9 mouse cellular contexts compared by ENCODE assay signal in genomic region chr17:27800710-27801648, GRCm38 (mm10). TPM values are rescaled to one million over a fixed set of nuclear protein-coding genes. Genes with fewer than 3 reads are reported as not detected.
DNase-seq lines count a peak whose midpoint lies in the region; ATAC-seq lines count a peak whose summit lies in the region.
"Had no signal": no experiment of that assay in that cellular context is flagged by ENCODE, and none has a peak within 500 bp of the region (broad histone marks: within the 10 kb centered on the region; RNA-seq: fewer than 3 reads in every experiment).

No protein-coding gene starts in this region.

- no peak overlapping the region for H3K4me3 ChIP-seq in kidney, embryonic 16.5 days (ENCODE audit: low read length)
- H3K4me3 ChIP-seq in hindbrain, embryonic 14.5 days (replicated peaks; ENCODE audit: low read length), result no peak overlapping the region
- H3K4me3 ChIP-seq: neural tube, embryonic 13.5 days had no signal

- 69% methylated on average over 9 of the region's 9 CpGs for WGBS in kidney, embryonic 16.5 days
- 83% methylated on average over 9 of the region's 9 CpGs for WGBS in hindbrain, embryonic 14.5 days

- H3K4me1 ChIP-seq in kidney, embryonic 16.5 days (ENCODE audit: insufficient read depth, low read length), result peaks cover 42% of the 10 kb centered on the region
- peaks cover 21% of the 10 kb centered on the region for H3K4me1 ChIP-seq in hindbrain, embryonic 14.5 days (replicated peaks; ENCODE audit: control insufficient read depth, insufficient read depth, low read length)

- peak overlapping the region; percentile 81 for H3K27ac ChIP-seq in kidney, embryonic 16.5 days (ENCODE audit: low read length)
- H3K27ac ChIP-seq in hindbrain, embryonic 14.5 days, result peak overlapping the region; percentile 26; the same call in 1 of the 2 replicates

- H3K9ac ChIP-seq in kidney, embryonic 16.5 days (replicated peaks; ENCODE audit: low read length), result no peak overlapping the region
- no peak overlapping the region for H3K9ac ChIP-seq in hindbrain, embryonic 14.5 days

- no peaks in the 10 kb centered on the region for H3K36me3 ChIP-seq in kidney, embryonic 16.5 days (ENCODE audit: insufficient read depth, low read length)
- no peaks in the 10 kb centered on the region for H3K36me3 ChIP-seq in hindbrain, embryonic 14.5 days (replicated peaks; ENCODE audit: control insufficient read depth, insufficient read depth)
- H3K36me3 ChIP-seq: neural tube, embryonic 13.5 days had no signal

- DNase-seq in kidney, postnatal 4 days, result no peak
- DNase-seq in R1 (ENCODE audit: low read depth, low spot score), result peak; percentile 82
- DNase-seq in hindbrain, embryonic 14.5 days (ENCODE audit: low spot score), result no peak
- no peak for DNase-seq in adrenal gland, adult 8-10 months
- no peak for DNase-seq in spleen, adult 18-20 months
- no peak for DNase-seq in right cerebral cortex, postnatal 36 days (ENCODE audit: low spot score in 2 of 2)

- H3K4me2 ChIP-seq in kidney, embryonic 16.5 days (replicated peaks; ENCODE audit: low read depth, low read length), result no peak overlapping the region
- no peak overlapping the region for H3K4me2 ChIP-seq in hindbrain, embryonic 14.5 days (replicated peaks)
- H3K4me2 ChIP-seq: neural tube, embryonic 13.5 days had no signal

- H3K27me3 ChIP-seq in kidney, embryonic 16.5 days (ENCODE audit: insufficient read depth, low read length), result no peaks in the 10 kb centered on the region
- H3K27me3 ChIP-seq in hindbrain, embryonic 14.5 days (ENCODE audit: control insufficient read depth, insufficient read depth, low read length), result no peaks in the 10 kb centered on the region
- H3K27me3 ChIP-seq: neural tube, embryonic 13.5 days had no signal

- ATAC-seq in kidney, embryonic 16.5 days (ENCODE audit: low FRiP score, low TSS enrichment), result no peak
- no peak for ATAC-seq in hindbrain, embryonic 14.5 days (ENCODE audit: low FRiP score)
- peak; percentile 30 for ATAC-seq in megakaryocyte progenitor cell, adult 5-6 weeks (replicated peaks; ENCODE audit: poor library complexity)

- H3K9me3 ChIP-seq in kidney, embryonic 16.5 days (ENCODE audit: low read length), result no peaks in the 10 kb centered on the region
- H3K9me3 ChIP-seq in hindbrain, embryonic 14.5 days (ENCODE audit: control insufficient read depth, low read length), result no peaks in the 10 kb centered on the region
- H3K9me3 ChIP-seq: neural tube, embryonic 13.5 days had no signal

RNA-seq across cellular contexts. Expression of gene D17Wsu92e, which starts 19.5 kb away (rescaled TPM):
- polyA plus RNA-seq in kidney, embryonic 16.5 days (2015; fragmentation: Nextera tagmentation; extraction: Ambion mirVana), result 18.8 and 19.4 TPM in 2 replicates
- 11.1 and 12.2 TPM in 2 replicates for polyA plus RNA-seq in hindbrain, embryonic 14.5 days (2014; fragmentation: Nextera tagmentation; extraction: Ambion mirVana)
- total RNA-seq in megakaryocyte progenitor cell, adult 5-6 weeks (2015), result 27.6 and 32.4 TPM in 2 replicates
- 46.4 and 57.5 TPM in 2 replicates for total RNA-seq in megakaryocyte progenitor cell, adult 5-6 weeks (2017)
- 100 to 1,000 TPM; 149 to 177 (median 165) TPM for total RNA-seq in adrenal gland, adult 8-10 months (2022)

RNA-seq across cellular contexts. Expression of gene Snrpc, which starts 37.0 kb away (rescaled TPM):
- polyA plus RNA-seq in kidney, embryonic 16.5 days (2015; fragmentation: Nextera tagmentation; extraction: Ambion mirVana), result 286 and 293 TPM in 2 replicates
- polyA plus RNA-seq in hindbrain, embryonic 14.5 days (2014; fragmentation: Nextera tagmentation; extraction: Ambion mirVana), result 202 and 223 TPM in 2 replicates
- 147 and 154 TPM in 2 replicates for total RNA-seq in megakaryocyte progenitor cell, adult 5-6 weeks (2015)
- 128 and 132 TPM in 2 replicates for total RNA-seq in megakaryocyte progenitor cell, adult 5-6 weeks (2017)
- 10 to 100 TPM; 58.4 to 66.3 (median 59.3) TPM for total RNA-seq in adrenal gland, adult 8-10 months (2022)

RNA-seq across cellular contexts. Expression of gene Uhrf1bp1, which starts 55.3 kb away (rescaled TPM):
- 7.5 and 7.7 TPM in 2 replicates for polyA plus RNA-seq in kidney, embryonic 16.5 days (2015; fragmentation: Nextera tagmentation; extraction: Ambion mirVana)
- polyA plus RNA-seq in hindbrain, embryonic 14.5 days (2014; fragmentation: Nextera tagmentation; extraction: Ambion mirVana), result 8.2 and 8.9 TPM in 2 replicates
- 6.0 and 8.1 TPM in 2 replicates for total RNA-seq in megakaryocyte progenitor cell, adult 5-6 weeks (2015)
- 8.4 and 9.3 TPM in 2 replicates for total RNA-seq in megakaryocyte progenitor cell, adult 5-6 weeks (2017)
- total RNA-seq in adrenal gland, adult 8-10 months (2022), result 10 to 100 TPM; 35.3 to 36.2 (median 35.8) TPM
